Mouse (Mus musculus): ENCODE data around the gene Sbf2.

- TF ChIP-seq POLR2A (IDR thresholded peaks at IDR 0.05; ENCODE audit: borderline replicate concordance, low read depth, low read length) (no peak), CTCF (IDR thresholded peaks at IDR 0.05; ENCODE audit: low read depth, low read length) (no peak)
Observed at GRCm38 (mm10) chr7:110463471-110463870, 151.3 kb downstream of the Sbf2 start.
